Mouse (Mus musculus) limb, embryonic 15.5 days (tissue): ENCODE results near the gene Stx8. TPM values are rescaled to one million over a fixed set of nuclear protein-coding genes. Genes with fewer than 3 reads are reported as not detected.
A peak's percentile ranks its signal among the peaks of the same experiment; 100 is the strongest.

Source experiments
- ATAC-seq: fragments of 200-750 bp; cut with Nextera tagmentation; 2 replicates; pipeline ENCODE4 v1.8.0; 2017; ENCODE audit warnings: low read depth, moderate TSS enrichment; ENCODE audit not compliant: insufficient number of reproducible peaks, low FRiP score, low TSS enrichment
- H3K27ac ChIP-seq: fragments of 300-500 bp; sonication (generic); 2 replicates; pipeline ENCODE4 v1.5.1; 2015; ENCODE audit warnings: moderate library complexity, mild to moderate bottlenecking, inconsistent platforms
- H3K27me3 ChIP-seq: fragments of 300-500 bp; sonication (generic); 2 replicates; pipeline ENCODE4 v1.6.1; 2015; ENCODE audit warnings: inconsistent platforms
- H3K36me3 ChIP-seq: fragments of 300-500 bp; sonication (generic); 2 replicates; pipeline ENCODE4 v1.6.1; 2015; ENCODE audit warnings: inconsistent platforms
- H3K4me1 ChIP-seq: fragments of 300-500 bp; sonication (generic); 2 replicates; pipeline ENCODE4 v1.6.1; 2015; ENCODE audit warnings: inconsistent platforms
- H3K4me2 ChIP-seq: fragments of 300-500 bp; sonication (generic); 2 replicates; pipeline ENCODE4 v1.6.1; 2015; ENCODE audit warnings: mild to moderate bottlenecking, inconsistent platforms
- H3K4me3 ChIP-seq: fragments of 300-500 bp; sonication (generic); 2 replicates; pipeline ENCODE4 v1.5.1; 2015; ENCODE audit warnings: mild to moderate bottlenecking, inconsistent platforms
- H3K9ac ChIP-seq: fragments of 300-500 bp; sonication (generic); 2 replicates; pipeline ENCODE4 v1.6.1; 2015; ENCODE audit warnings: inconsistent platforms
- H3K9me3 ChIP-seq: fragments of 300-500 bp; sonication (generic); 2 replicates; pipeline ENCODE4 v1.6.1; 2016; ENCODE audit warnings: inconsistent platforms
- WGBS: fragments of 180-500 bp; shearing (Covaris S2); methylation state at CpG from one replicate; pipeline ENCODE4 v1.1.7; 2015; 5-methylcytosine and 5-hydroxymethylcytosine counted together
- polyA plus RNA-seq: library from polyadenylated mRNA; unstranded; fragments of >200 nt; fragmentation: Nextera tagmentation; extraction: Ambion mirVana; gene quantifications from 2 replicates; pipeline ENCODE4 v1.2.1, GENCODE M21; 2015

Stx8 gene
- polyA plus RNA-seq, 1 experiment from 2014 or later: 64.4 TPM

GRCm38 (mm10) chr11:67932156-67932555, 33.8 kb upstream of the Stx8 start:
- no peak overlapping the region for H3K4me3 ChIP-seq
- H3K27me3 ChIP-seq: no peaks in the 10 kb centered on the region
- no peak overlapping the region for H3K4me2 ChIP-seq
- H3K4me1 ChIP-seq: no peaks in the 10 kb centered on the region
- ATAC-seq: no peak
- WGBS: 84% methylated on average over 3 of the region's 3 CpGs
- no peaks in the 10 kb centered on the region for H3K36me3 ChIP-seq
- H3K27ac ChIP-seq: no peak overlapping the region
- no peaks in the 10 kb centered on the region for H3K9me3 ChIP-seq
- no peak overlapping the region for H3K9ac ChIP-seq

GRCm38 (mm10) chr11:67948229-67948628, 17.8 kb upstream of the Stx8 start:
- ATAC-seq: no peak
- WGBS: 39% methylated on average over 3 of the region's 3 CpGs
- Histone ChIP-seq H3K4me3 (no peak overlapping the region), H3K27ac (no peak overlapping the region), H3K4me1 (no peaks in the 10 kb centered on the region), H3K4me2 (no peak overlapping the region), H3K9me3 (no peaks in the 10 kb centered on the region), H3K9ac (no peak overlapping the region), H3K36me3 (no peaks in the 10 kb centered on the region), H3K27me3 (no peaks in the 10 kb centered on the region)

- ATAC-seq: no peak
- H3K27ac ChIP-seq: no peak overlapping the region
- no peak overlapping the region for H3K4me3 ChIP-seq
- H3K27me3 ChIP-seq: no peaks in the 10 kb centered on the region
- 83% methylated on average over 9 of the region's 9 CpGs for WGBS
- no peaks in the 10 kb centered on the region for H3K4me1 ChIP-seq
- no peaks in the 10 kb centered on the region for H3K36me3 ChIP-seq
- no peaks in the 10 kb centered on the region for H3K9me3 ChIP-seq
- no peak overlapping the region for H3K4me2 ChIP-seq
- no peak overlapping the region for H3K9ac ChIP-seq
Measured at GRCm38 (mm10) chr11:67949475-67949874, 16.5 kb upstream of the Stx8 start.

GRCm38 (mm10) chr11:67953604-67954003, 12.4 kb upstream of the Stx8 start:
- WGBS: 75% methylated on average over 5 of the region's 5 CpGs

GRCm38 (mm10) chr11:67954413-67954812, 11.6 kb upstream of the Stx8 start:
- H3K4me1 ChIP-seq: no peaks in the 10 kb centered on the region
- no peak overlapping the region for H3K9ac ChIP-seq
- WGBS: 80% methylated on average over 6 of the region's 6 CpGs
- H3K36me3 ChIP-seq: no peaks in the 10 kb centered on the region
- H3K4me3 ChIP-seq: no peak overlapping the region
- ATAC-seq: no peak
- H3K4me2 ChIP-seq: no peak overlapping the region
- H3K9me3 ChIP-seq: no peaks in the 10 kb centered on the region
- no peak overlapping the region for H3K27ac ChIP-seq
- H3K27me3 ChIP-seq: no peaks in the 10 kb centered on the region

More at GRCm38 (mm10) chr11:67953604-67954003, 12.4 kb upstream of the Stx8 start:
- H3K9ac ChIP-seq: no peak overlapping the region
- no peaks in the 10 kb centered on the region for H3K36me3 ChIP-seq
- H3K4me2 ChIP-seq: no peak overlapping the region
- H3K9me3 ChIP-seq: no peaks in the 10 kb centered on the region
- ATAC-seq: no peak
- H3K4me1 ChIP-seq: no peaks in the 10 kb centered on the region
- H3K27me3 ChIP-seq: no peaks in the 10 kb centered on the region
- no peak overlapping the region for H3K4me3 ChIP-seq
- no peak overlapping the region for H3K27ac ChIP-seq

- Histone ChIP-seq H3K27ac (no peak overlapping the region), H3K36me3 (no peaks in the 10 kb centered on the region), H3K4me2 (no peak overlapping the region), H3K9me3 (no peaks in the 10 kb centered on the region), H3K4me3 (no peak overlapping the region), H3K27me3 (no peaks in the 10 kb centered on the region), H3K4me1 (peaks cover 21% of the 10 kb centered on the region), H3K9ac (no peak overlapping the region)
- WGBS: 73% methylated on average over 6 of the region's 6 CpGs
- no peak for ATAC-seq
Measured at GRCm38 (mm10) chr11:67964110-67964509, 1.9 kb upstream of the Stx8 start.

GRCm38 (mm10) chr11:67965242-67965883, 630 bp upstream of the Stx8 start, which contains the start of gene Cfap52:
Gene Cfap52 (minus strand): TSS chr11:67965651.
- no peaks in the 10 kb centered on the region for H3K9me3 ChIP-seq
- H3K9ac ChIP-seq: peak within 1 kb of the TSS; percentile 67
- 10% methylated on average over 15 of the region's 15 CpGs for WGBS
- H3K4me1 ChIP-seq: peaks cover 21% of the 10 kb centered on the region
- peaks cover 5% of the 10 kb centered on the region; the same call in 1 of the 2 replicates for H3K36me3 ChIP-seq
- peak within 1 kb of the TSS; percentile 8; the same call in 1 of the 2 replicates for H3K27ac ChIP-seq
- no peaks in the 10 kb centered on the region for H3K27me3 ChIP-seq
- H3K4me2 ChIP-seq: peak within 1 kb of the TSS; percentile 74
- H3K4me3 ChIP-seq: peak within 1 kb of the TSS; percentile 71
- no peak for ATAC-seq

GRCm38 (mm10) chr11:67967831-67968230, 1.8 kb downstream of the Stx8 start:
- ATAC-seq: no peak
- no peak overlapping the region for H3K4me2 ChIP-seq
- H3K27ac ChIP-seq: no peak overlapping the region
- no peaks in the 10 kb centered on the region for H3K27me3 ChIP-seq
- no peak overlapping the region for H3K9ac ChIP-seq
- H3K4me3 ChIP-seq: no peak overlapping the region
- H3K9me3 ChIP-seq: no peaks in the 10 kb centered on the region
- WGBS: 69% methylated on average over 11 of the region's 11 CpGs
- peaks cover 11% of the 10 kb centered on the region; the same call in 1 of the 2 replicates for H3K36me3 ChIP-seq
- H3K4me1 ChIP-seq: peaks cover 21% of the 10 kb centered on the region

- WGBS: 58% methylated on average over 1 of the region's 1 CpGs
- no peak for ATAC-seq
- no peaks in the 10 kb centered on the region for H3K9me3 ChIP-seq
- H3K4me2 ChIP-seq: no peak overlapping the region
- 0 out of 2 replicates have a peak, but pooled peaks cover 5% of the 10 kb centered on the region for H3K4me1 ChIP-seq
- no peak overlapping the region for H3K9ac ChIP-seq
- H3K36me3 ChIP-seq: peaks cover 26% of the 10 kb centered on the region
- no peaks in the 10 kb centered on the region for H3K27me3 ChIP-seq
- no peak overlapping the region for H3K4me3 ChIP-seq
- no peak overlapping the region for H3K27ac ChIP-seq
Measured at GRCm38 (mm10) chr11:67972606-67973005, 6.6 kb downstream of the Stx8 start.

- H3K9me3 ChIP-seq: no peaks in the 10 kb centered on the region
- H3K4me3 ChIP-seq: no peak overlapping the region
- WGBS: 78% methylated on average over 5 of the region's 5 CpGs
- no peak for ATAC-seq
- H3K9ac ChIP-seq: no peak overlapping the region
- no peaks in the 10 kb centered on the region for H3K4me1 ChIP-seq
- no peak overlapping the region for H3K27ac ChIP-seq
- no peaks in the 10 kb centered on the region for H3K27me3 ChIP-seq
- peaks cover 26% of the 10 kb centered on the region for H3K36me3 ChIP-seq
- H3K4me2 ChIP-seq: no peak overlapping the region
Measured at GRCm38 (mm10) chr11:67973225-67973624, 7.2 kb downstream of the Stx8 start.

- no peak overlapping the region for H3K4me2 ChIP-seq
- H3K27ac ChIP-seq: no peak overlapping the region
- no peaks in the 10 kb centered on the region for H3K4me1 ChIP-seq
- no peak for ATAC-seq
- no peaks in the 10 kb centered on the region for H3K9me3 ChIP-seq
- 3% methylated on average over 2 of the region's 2 CpGs for WGBS
- no peaks in the 10 kb centered on the region for H3K27me3 ChIP-seq
- H3K9ac ChIP-seq: no peak overlapping the region
- peaks cover 21% of the 10 kb centered on the region for H3K36me3 ChIP-seq
- H3K4me3 ChIP-seq: no peak overlapping the region
Measured at GRCm38 (mm10) chr11:67975252-67975651, 9.3 kb downstream of the Stx8 start.

- 77% methylated on average over 6 of the region's 6 CpGs for WGBS
- Histone ChIP-seq H3K4me1 (peaks cover 4% of the 10 kb centered on the region), H3K36me3 (peaks cover 12% of the 10 kb centered on the region), H3K27ac (no peak overlapping the region), H3K9me3 (no peaks in the 10 kb centered on the region), H3K4me3 (no peak overlapping the region), H3K9ac (no peak overlapping the region), H3K4me2 (no peak overlapping the region), H3K27me3 (no peaks in the 10 kb centered on the region)
- no peak for ATAC-seq
Measured at GRCm38 (mm10) chr11:67983564-67983963, 17.6 kb downstream of the Stx8 start.
